Mouse (Mus musculus) spleen, adult 2 months (tissue): Measurements from ENCODE around the gene Slc35e3. TPM values are rescaled to one million over a fixed set of nuclear protein-coding genes. Genes with fewer than 3 reads are reported as not detected.

Experiments
- DNase-seq, 2 experiments: peaks; one replicate each; pipeline versions ENCODE4 v3.0.0 to v3.0.0-alpha.2; 2012 to 2021; ENCODE audit warnings: low spot score in 2 of 2, low read depth in 1 of 2
- H3K27ac ChIP-seq: fragments of 200-500 bp; 2 replicates; pipeline ENCODE4 v1.5.1; 2012; ENCODE audit warnings: low read length, inconsistent platforms; ENCODE audit not compliant: insufficient read depth
- H3K27me3 ChIP-seq: fragments of 200-500 bp; 2 replicates; pipeline ENCODE4 v1.6.1; 2012; ENCODE audit warnings: mild to moderate bottlenecking, moderate library complexity, low read length, inconsistent platforms; ENCODE audit not compliant: control insufficient read depth, insufficient read depth
- H3K36me3 ChIP-seq: fragments of 200-500 bp; 2 replicates; pipeline ENCODE4 v1.6.1; 2012; ENCODE audit warnings: mild to moderate bottlenecking, low read length, inconsistent platforms; ENCODE audit not compliant: control insufficient read depth, insufficient read depth
- H3K4me1 ChIP-seq: fragments of 200-500 bp; 2 replicates; pipeline ENCODE4 v1.6.1; 2011; ENCODE audit warnings: inconsistent platforms; ENCODE audit not compliant: control insufficient read depth, insufficient read depth, insufficient read length
- H3K4me3 ChIP-seq: fragments of 200-500 bp; 2 replicates; pipeline ENCODE4 v1.5.1; 2011; ENCODE audit warnings: mild to moderate bottlenecking, inconsistent platforms; ENCODE audit not compliant: insufficient read depth, insufficient read length; ENCODE audit errors: extremely low read depth
- CTCF ChIP-seq: fragments of 200-500 bp; IDR thresholded peaks from 2 replicates; pipeline ENCODE4 v1.5.1; 2011; ENCODE audit warnings: mild to moderate bottlenecking, inconsistent platforms; ENCODE audit not compliant: insufficient read depth, insufficient read length, insufficient replicate concordance; ENCODE audit errors: extremely low read depth
- POLR2A ChIP-seq: fragments of 200-500 bp; IDR thresholded peaks from 2 replicates; pipeline ENCODE4 v1.6.1; 2011; ENCODE audit warnings: low read depth, low read length, inconsistent platforms
- WGBS: fragments of 180-500 bp; shearing (Covaris S2); methylation state at CpG from one replicate; pipeline ENCODE4 v1.1.7; 2018; 5-methylcytosine and 5-hydroxymethylcytosine counted together
- polyA plus RNA-seq: library from polyadenylated mRNA; depleted of rRNA; stranded (reverse); fragments of >200 nt; gene quantifications from 2 replicates; pipeline ENCODE4 v1.2.3, GENCODE M21; 2012

Slc35e3 gene
- polyA plus RNA-seq, 1 experiment = 5.6 TPM

DNA sequence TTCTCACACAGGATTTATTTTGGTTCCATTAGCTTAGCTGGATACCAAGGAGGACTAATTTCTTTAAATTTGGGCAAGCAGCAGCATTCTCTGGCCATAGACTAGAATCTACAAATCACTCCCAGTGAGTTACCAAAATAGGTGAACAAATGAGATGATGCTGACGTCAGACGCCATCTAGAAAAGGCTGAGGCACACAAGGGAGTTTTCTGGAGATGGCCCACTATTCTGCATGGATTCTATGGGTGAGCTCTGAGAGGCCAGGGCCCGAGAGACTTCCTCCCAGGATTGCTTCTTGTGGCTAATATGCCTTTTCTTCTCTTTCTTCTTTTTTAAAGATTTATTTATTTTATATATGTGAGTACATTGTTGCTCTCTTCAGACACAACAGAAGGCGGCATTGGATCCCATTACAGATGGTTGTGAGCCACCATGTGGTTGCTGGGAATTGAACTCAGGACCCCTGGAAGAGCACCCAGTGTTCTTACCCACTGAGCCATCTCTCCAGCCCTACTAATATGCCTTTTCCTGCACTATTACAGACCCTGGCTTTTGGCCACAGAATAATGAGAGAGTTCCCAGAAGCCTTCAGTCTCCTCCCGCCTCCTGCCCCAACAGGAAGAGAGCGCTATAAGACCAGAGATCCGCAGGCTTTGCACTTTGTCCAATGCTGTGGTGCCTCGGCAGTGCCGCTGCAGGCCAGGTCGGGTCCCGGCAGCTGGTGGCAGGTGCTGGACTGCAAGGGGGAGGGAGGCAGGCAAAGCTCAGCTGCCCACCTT is 19.1 kb upstream of the Slc35e3 start:
- no peaks in the 10 kb centered on the region for H3K27me3 ChIP-seq
- no peak for TF ChIP-seq POLR2A
- TF ChIP-seq CTCF = no peak
- no peaks in the 10 kb centered on the region for H3K4me1 ChIP-seq
- no peak for DNase-seq
- 93% methylated on average over 11 of the region's 11 CpGs for WGBS
- peaks cover 41% of the 10 kb centered on the region for H3K36me3 ChIP-seq
- H3K27ac ChIP-seq = no peak overlapping the region
- no peak overlapping the region for H3K4me3 ChIP-seq

- WGBS = 92% methylated on average over 6 of the region's 6 CpGs
- Histone ChIP-seq H3K4me3 (no peak overlapping the region), H3K27ac (no peak overlapping the region), H3K4me1 (no peaks in the 10 kb centered on the region), H3K27me3 (no peaks in the 10 kb centered on the region), H3K36me3 (peaks cover 39% of the 10 kb centered on the region)
- no peak for TF ChIP-seq POLR2A
- TF ChIP-seq CTCF = no peak
- no peak for DNase-seq
These were observed 18.4 kb upstream of the Slc35e3 start for GRCm38 (mm10) chr10:117764598-117764997.

DNA sequence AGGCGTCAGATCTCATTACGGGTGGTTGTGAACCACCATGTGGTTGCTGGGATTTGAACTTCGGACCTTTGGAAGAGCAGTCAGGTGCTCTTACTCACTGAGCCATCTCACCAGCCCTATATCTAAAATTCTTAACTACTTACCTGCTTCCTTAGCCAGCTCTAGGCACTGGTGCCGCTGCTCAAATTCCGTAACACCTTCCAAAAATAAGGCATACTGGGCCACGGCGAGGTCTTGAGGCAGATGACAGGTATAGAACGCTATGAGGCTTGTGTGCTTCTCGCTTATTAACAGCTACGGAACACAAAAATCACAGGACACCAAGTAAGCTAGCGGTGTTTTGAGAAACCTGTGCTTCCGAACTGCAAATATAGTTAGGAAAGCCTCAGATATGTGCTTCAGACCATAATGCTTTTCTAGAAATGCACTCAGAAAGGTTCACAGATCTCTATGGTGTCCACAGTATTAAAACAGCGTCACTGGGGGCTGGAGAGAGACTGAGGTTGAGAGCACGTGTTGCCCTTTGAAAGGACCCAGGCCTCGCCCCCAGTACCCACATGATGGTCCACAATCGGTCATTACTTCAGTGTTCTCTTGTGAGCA is 17.5 kb upstream of the Slc35e3 start:
- H3K36me3 ChIP-seq = peaks cover 42% of the 10 kb centered on the region
- WGBS = 96% methylated on average over 16 of the region's 16 CpGs
- no peaks in the 10 kb centered on the region for H3K4me1 ChIP-seq
- H3K4me3 ChIP-seq = no peak overlapping the region
- no peak for DNase-seq
- H3K27me3 ChIP-seq = no peaks in the 10 kb centered on the region
- H3K27ac ChIP-seq = no peak overlapping the region
- TF ChIP-seq CTCF (no peak), POLR2A (no peak)

- Histone ChIP-seq H3K36me3 (peaks cover 41% of the 10 kb centered on the region), H3K27ac (no peak overlapping the region), H3K4me1 (no peaks in the 10 kb centered on the region), H3K4me3 (no peak overlapping the region), H3K27me3 (no peaks in the 10 kb centered on the region)
- WGBS = 96% methylated on average over 12 of the region's 12 CpGs
- TF ChIP-seq CTCF (no peak), POLR2A (no peak)
- DNase-seq = no peak
These were observed 16.8 kb upstream of the Slc35e3 start for GRCm38 (mm10) chr10:117762966-117763365.

- no peaks in the 10 kb centered on the region for H3K27me3 ChIP-seq
- H3K36me3 ChIP-seq = peaks cover 39% of the 10 kb centered on the region
- H3K4me3 ChIP-seq = no peak overlapping the region
- TF ChIP-seq POLR2A = no peak
- no peak for TF ChIP-seq CTCF
- no peak overlapping the region for H3K27ac ChIP-seq
- no peak for DNase-seq
- H3K4me1 ChIP-seq = no peaks in the 10 kb centered on the region
- 91% methylated on average over 2 of the region's 2 CpGs for WGBS
These were observed 16.2 kb upstream of the Slc35e3 start for GRCm38 (mm10) chr10:117762281-117762830.

GRCm38 (mm10) chr10:117761551-117761950 is 15.4 kb upstream of the Slc35e3 start:
- Histone ChIP-seq H3K4me3 (no peak overlapping the region), H3K27ac (no peak overlapping the region), H3K27me3 (no peaks in the 10 kb centered on the region), H3K36me3 (peaks cover 41% of the 10 kb centered on the region), H3K4me1 (no peaks in the 10 kb centered on the region)
- WGBS = 98% methylated on average over 6 of the region's 6 CpGs
- no peak for DNase-seq
- TF ChIP-seq POLR2A = no peak
- TF ChIP-seq CTCF = no peak

DNA sequence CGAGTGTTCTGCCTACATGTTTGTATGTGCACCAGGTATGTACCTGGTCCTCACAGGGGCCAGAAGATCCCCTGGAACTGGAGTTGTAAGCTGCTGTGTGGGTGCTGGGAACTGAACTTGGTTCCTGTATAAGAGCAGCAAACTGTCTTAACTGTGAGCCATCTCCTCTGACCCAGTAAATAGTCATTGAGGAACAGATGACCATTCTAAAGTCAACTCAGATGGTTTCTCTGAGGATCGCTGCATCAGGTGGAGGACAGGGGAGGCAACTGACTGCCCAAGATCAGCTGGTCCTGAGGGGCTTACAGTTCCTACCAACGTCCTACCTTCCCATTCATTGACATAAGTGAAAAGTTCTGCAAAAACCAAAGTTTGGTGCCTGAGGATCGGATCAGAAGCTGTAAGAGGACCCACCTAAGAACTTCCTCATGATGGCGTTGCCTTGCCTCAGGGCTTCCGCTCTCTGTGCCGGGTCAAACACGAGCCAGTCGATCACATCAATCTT is 14.7 kb upstream of the Slc35e3 start:
- no peak overlapping the region for H3K27ac ChIP-seq
- no peak for DNase-seq
- H3K4me3 ChIP-seq = no peak overlapping the region
- peaks cover 36% of the 10 kb centered on the region for H3K36me3 ChIP-seq
- TF ChIP-seq CTCF = no peak
- TF ChIP-seq POLR2A = no peak
- H3K4me1 ChIP-seq = peaks cover 2% of the 10 kb centered on the region
- WGBS = 96% methylated on average over 9 of the region's 9 CpGs
- H3K27me3 ChIP-seq = no peaks in the 10 kb centered on the region
